Mouse (Mus musculus) megakaryocyte, adult 5-6 weeks (primary cell): ENCODE results near the gene Rab5a. TPM values are rescaled to one million over a fixed set of nuclear protein-coding genes. Genes with fewer than 3 reads are reported as not detected.
A peak's percentile ranks its signal among the peaks of the same experiment; 100 is the strongest.
"Not testable (repeated sequence)": the region's sequence is repeated elsewhere in the genome, so short reads cannot be mapped to it uniquely, and the experiment has no call there.

Experiments
- ATAC-seq: 2 replicates; pipeline ENCODE4 v1.8.0; 2016; ENCODE audit warnings: mild to moderate bottlenecking, inconsistent platforms; ENCODE audit not compliant: poor library complexity, severe bottlenecking
- total RNA-seq, 2 experiments: library from RNA; stranded (forward) in 1 of 2; stranded (reverse) in 1 of 2; fragments of 153-499, 151-499 nt in 1 of 2; fragments of 221-1000, 200-1000 nt in 1 of 2; gene quantifications; 2 replicates each; pipeline versions ENCODE4 v1.2.3 to v1.2.4; 2015 to 2017

Rab5a gene
- total RNA-seq (2015): 77.1 and 81.5 TPM in 2 replicates
- total RNA-seq (2017): 90.5 and 93.7 TPM in 2 replicates

- ATAC-seq: peak; percentile 85
Measured at GRCm38 (mm10) chr17:53478858-53479603, at the start of gene Rab5a. Gene Rab5a (plus strand): TSS chr17:53479234.

GRCm38 (mm10) chr17:53456152-53456551, 22.9 kb upstream of the Rab5a start:
- ATAC-seq: no peak

GRCm38 (mm10) chr17:53456742-53457141, 22.3 kb upstream of the Rab5a start:
- no peak for ATAC-seq

- ATAC-seq: peak; percentile 95
Measured at GRCm38 (mm10) chr17:53462603-53463495, 16.2 kb upstream of the Rab5a start, which contains the start of gene Efhb. Gene Efhb (minus strand): TSS chr17:53463321.

GRCm38 (mm10) chr17:53463496-53463840, 15.6 kb upstream of the Rab5a start:
- no peak for ATAC-seq

GRCm38 (mm10) chr17:53465569-53465968, 13.5 kb upstream of the Rab5a start:
- peak; percentile 44; the same call in 1 of the 2 replicates for ATAC-seq

GRCm38 (mm10) chr17:53468697-53469096, 10.3 kb upstream of the Rab5a start:
- ATAC-seq: no peak

- peak; percentile 21 for ATAC-seq
Measured at GRCm38 (mm10) chr17:53478066-53478857, 772 bp upstream of the Rab5a start.

- ATAC-seq: peak; percentile 43
Measured at GRCm38 (mm10) chr17:53479604-53480041, 589 bp downstream of the Rab5a start.

- ATAC-seq: no peak
Measured at GRCm38 (mm10) chr17:53480433-53480832, 1.4 kb downstream of the Rab5a start.

GRCm38 (mm10) chr17:53488291-53489006, 9.4 kb downstream of the Rab5a start:
- ATAC-seq: peak; percentile 99

- ATAC-seq: no peak
Measured at GRCm38 (mm10) chr17:53489007-53489378, 10.0 kb downstream of the Rab5a start.

GRCm38 (mm10) chr17:53502966-53503365, 23.9 kb downstream of the Rab5a start:
- ATAC-seq: no peak

GRCm38 (mm10) chr17:53512311-53512951, 33.4 kb downstream of the Rab5a start:
- ATAC-seq: 0 out of 2 replicates have a peak, but pooled peaks have one; percentile 49

- ATAC-seq: no peak
Measured at GRCm38 (mm10) chr17:53519364-53519763, 40.3 kb downstream of the Rab5a start.

GRCm38 (mm10) chr17:53520509-53520908, 41.5 kb downstream of the Rab5a start:
- no peak for ATAC-seq

GRCm38 (mm10) chr17:53528034-53528433, 49.0 kb downstream of the Rab5a start:
- ATAC-seq: no peak

- no peak for ATAC-seq
Measured at GRCm38 (mm10) chr17:53531160-53531559, 52.1 kb downstream of the Rab5a start.

- no peak for ATAC-seq
Measured at GRCm38 (mm10) chr17:53532425-53532824, 53.4 kb downstream of the Rab5a start.

GRCm38 (mm10) chr17:53539351-53539750, 60.3 kb downstream of the Rab5a start, which contains the start of gene Pp2d1:
Gene Pp2d1 (minus strand): TSS chr17:53539451.
- ATAC-seq: not testable (repeated sequence)
